Mouse (Mus musculus): ENCODE results near the gene Myo1d. TPM values are rescaled to one million over a fixed set of nuclear protein-coding genes. Genes with fewer than 3 reads are reported as not detected.

The Myo1d gene
- polyA plus RNA-seq, 1 experiment from 2014 or later = 1.8 TPM

GRCm38 (mm10) chr11:80560770-80561169 lies 219.1 kb downstream of the Myo1d start:
- WGBS = 76% methylated on average over 5 of the region's 5 CpGs
- Histone ChIP-seq H3K27ac (replicated peaks) (no peak overlapping the region), H3K27me3 (peaks cover 20% of the 10 kb centered on the region), H3K9ac (no peak overlapping the region), H3K36me3 (no peaks in the 10 kb centered on the region), H3K9me3 (no peaks in the 10 kb centered on the region), H3K4me3 (no peak overlapping the region), H3K4me1 (replicated peaks) (peaks cover 12% of the 10 kb centered on the region), H3K4me2 (no peak overlapping the region)
- ATAC-seq (ENCODE audit: low read depth) = no peak

DNA sequence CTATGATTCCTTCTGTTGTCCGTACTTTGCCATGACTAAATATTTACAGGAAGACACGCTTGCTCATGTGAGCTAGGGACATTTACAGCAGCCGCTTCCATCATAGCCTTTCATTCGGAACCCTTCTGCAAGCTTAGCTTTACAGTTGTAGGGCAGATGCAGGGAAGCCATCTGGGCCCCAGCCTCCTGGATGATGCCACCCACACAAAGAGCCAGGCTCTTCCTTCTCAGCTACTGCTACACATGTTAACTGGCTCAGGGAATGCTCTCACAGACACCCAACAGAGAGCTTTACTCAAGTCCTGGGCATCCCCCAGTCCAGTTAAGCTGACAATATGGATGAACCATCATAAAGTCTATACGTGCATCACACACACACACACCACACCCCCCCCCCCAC lies 224.4 kb downstream of the Myo1d start:
- Histone ChIP-seq H3K9me3 (no peaks in the 10 kb centered on the region), H3K9ac (no peak overlapping the region), H3K27me3 (peaks cover 16% of the 10 kb centered on the region), H3K27ac (replicated peaks) (no peak overlapping the region), H3K36me3 (no peaks in the 10 kb centered on the region), H3K4me1 (replicated peaks) (peaks cover 7% of the 10 kb centered on the region), H3K4me3 (no peak overlapping the region), H3K4me2 (no peak overlapping the region)
- ATAC-seq (ENCODE audit: low read depth) = no peak
- 92% methylated on average over 5 of the region's 5 CpGs for WGBS

DNA sequence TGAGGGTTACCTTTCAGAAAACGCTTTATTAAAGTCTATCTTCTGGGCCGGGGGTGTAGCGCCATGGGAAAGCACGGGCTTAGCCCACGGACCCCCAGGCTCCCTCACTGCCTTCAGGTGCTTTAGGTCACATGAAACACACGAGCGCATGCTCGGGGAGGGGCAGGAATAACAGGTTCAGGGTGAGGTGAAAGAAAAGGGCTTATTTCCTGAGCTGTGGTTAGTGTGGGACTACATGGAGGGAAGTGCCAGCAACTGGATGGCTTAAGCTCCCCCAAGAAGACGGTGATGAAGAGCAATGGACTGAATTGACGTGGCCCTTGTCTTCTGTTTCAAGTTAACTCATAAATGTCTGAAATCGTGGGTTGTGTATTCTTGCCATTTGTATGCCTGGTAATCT lies 226.8 kb downstream of the Myo1d start:
- ATAC-seq (ENCODE audit: low read depth) = no peak
- peaks cover 20% of the 10 kb centered on the region; the same call in 1 of the 2 replicates for H3K4me1 ChIP-seq (replicated peaks)
- H3K4me3 ChIP-seq = no peak overlapping the region
- no peaks in the 10 kb centered on the region for H3K9me3 ChIP-seq
- no peak overlapping the region for H3K4me2 ChIP-seq
- no peak overlapping the region for H3K27ac ChIP-seq (replicated peaks)
- no peaks in the 10 kb centered on the region for H3K36me3 ChIP-seq
- 86% methylated on average over 11 of the region's 11 CpGs for WGBS
- peaks cover 16% of the 10 kb centered on the region for H3K27me3 ChIP-seq
- H3K9ac ChIP-seq = no peak overlapping the region

DNA sequence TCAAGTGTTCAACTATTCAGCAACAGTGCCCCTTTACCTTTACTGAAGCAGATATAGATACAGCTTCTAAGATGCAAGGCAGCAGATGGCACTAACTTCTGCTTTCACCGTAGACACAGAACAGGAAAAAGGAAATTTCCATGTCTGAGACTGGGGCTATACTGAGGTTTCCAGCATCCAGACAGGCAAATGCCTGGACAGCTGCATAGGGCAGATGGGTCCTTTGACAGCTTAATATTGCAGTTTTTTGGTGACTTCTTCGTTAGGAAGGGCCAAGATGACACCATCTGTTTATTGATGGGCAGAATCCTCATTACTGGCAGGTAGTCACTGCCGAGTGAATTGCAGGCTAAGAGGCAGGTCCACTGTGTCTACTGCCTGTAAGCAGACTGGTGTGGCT lies 228.2 kb downstream of the Myo1d start:
- Histone ChIP-seq H3K9me3 (no peaks in the 10 kb centered on the region), H3K36me3 (no peaks in the 10 kb centered on the region), H3K27ac (replicated peaks) (0 out of 2 replicates have a peak overlapping the region, but pooled peaks have one; percentile 42), H3K9ac (peak overlapping the region; percentile 34; the same call in 1 of the 2 replicates), H3K27me3 (peaks cover 16% of the 10 kb centered on the region), H3K4me2 (no peak overlapping the region), H3K4me3 (no peak overlapping the region), H3K4me1 (replicated peaks) (peaks cover 23% of the 10 kb centered on the region; the same call in 1 of the 2 replicates)
- no peak for ATAC-seq (ENCODE audit: low read depth)
- WGBS = 49% methylated on average over 3 of the region's 3 CpGs

GRCm38 (mm10) chr11:80550264-80550663 lies 229.6 kb downstream of the Myo1d start:
- H3K9me3 ChIP-seq = no peaks in the 10 kb centered on the region
- peaks cover 12% of the 10 kb centered on the region for H3K27me3 ChIP-seq
- 0 out of 2 replicates have a peak overlapping the region, but pooled peaks have one; percentile 38 for H3K9ac ChIP-seq
- 0 out of 2 replicates have a peak, but pooled peaks have one; percentile 36 for ATAC-seq (ENCODE audit: low read depth)
- H3K4me1 ChIP-seq (replicated peaks) = peaks cover 23% of the 10 kb centered on the region; the same call in 1 of the 2 replicates
- WGBS = 60% methylated on average over 10 of the region's 10 CpGs
- no peaks in the 10 kb centered on the region for H3K36me3 ChIP-seq
- H3K27ac ChIP-seq (replicated peaks) = peak overlapping the region; percentile 39; the same call in 1 of the 2 replicates
- no peak overlapping the region for H3K4me3 ChIP-seq
- no peak overlapping the region for H3K4me2 ChIP-seq

DNA sequence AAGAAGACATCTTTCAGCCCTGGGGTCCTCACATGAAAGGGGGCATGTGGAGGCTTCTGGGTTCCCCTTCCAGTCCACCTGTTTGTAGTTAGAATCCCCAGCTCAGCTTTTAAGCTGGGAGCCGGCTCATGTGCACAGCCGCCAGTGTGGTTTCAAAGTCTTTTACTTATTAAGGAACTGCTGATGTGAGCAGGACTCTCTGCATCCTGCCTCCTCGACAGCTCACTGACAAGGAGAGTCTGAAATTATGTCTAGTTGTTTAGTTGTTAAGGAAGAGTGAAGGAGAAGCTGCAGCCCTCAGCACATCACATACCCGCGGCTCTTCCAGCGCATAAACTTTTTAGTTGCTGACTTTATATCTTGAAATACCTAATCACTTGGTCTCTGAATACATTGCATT lies 230.0 kb downstream of the Myo1d start:
- no peak for ATAC-seq (ENCODE audit: low read depth)
- H3K36me3 ChIP-seq = no peaks in the 10 kb centered on the region
- H3K9me3 ChIP-seq = no peaks in the 10 kb centered on the region
- no peak overlapping the region for H3K9ac ChIP-seq
- WGBS = 74% methylated on average over 6 of the region's 6 CpGs
- peak overlapping the region; percentile 39; the same call in 1 of the 2 replicates for H3K27ac ChIP-seq (replicated peaks)
- H3K4me1 ChIP-seq (replicated peaks) = peaks cover 23% of the 10 kb centered on the region; the same call in 1 of the 2 replicates
- no peak overlapping the region for H3K4me2 ChIP-seq
- H3K27me3 ChIP-seq = peaks cover 12% of the 10 kb centered on the region
- no peak overlapping the region for H3K4me3 ChIP-seq

DNA sequence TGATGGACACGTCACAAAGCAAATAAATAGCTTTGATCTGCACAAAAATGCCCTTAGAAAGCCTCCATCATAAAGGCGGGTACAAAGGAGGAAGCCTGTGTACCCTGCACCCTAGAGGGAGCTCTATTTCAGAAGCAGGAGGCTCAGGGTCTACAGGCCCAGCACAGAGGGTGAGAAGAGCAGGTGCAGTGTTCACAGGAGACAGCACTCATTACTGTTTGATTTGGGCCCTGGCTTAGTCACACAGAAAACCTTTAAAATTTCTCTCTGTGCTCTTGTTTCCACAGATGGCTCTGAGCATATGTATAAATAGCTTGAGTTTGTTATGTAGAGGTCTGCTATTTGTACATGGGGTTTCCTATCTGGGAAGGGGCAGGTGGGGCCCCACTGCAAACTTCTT lies 233.6 kb downstream of the Myo1d start:
- no peaks in the 10 kb centered on the region for H3K9me3 ChIP-seq
- no peak overlapping the region for H3K4me3 ChIP-seq
- no peak for ATAC-seq (ENCODE audit: low read depth)
- no peak overlapping the region for H3K4me2 ChIP-seq
- no peaks in the 10 kb centered on the region; the same call in 1 of the 2 replicates for H3K27me3 ChIP-seq
- no peak overlapping the region for H3K9ac ChIP-seq
- H3K36me3 ChIP-seq = no peaks in the 10 kb centered on the region
- H3K4me1 ChIP-seq (replicated peaks) = peaks cover 23% of the 10 kb centered on the region; the same call in 1 of the 2 replicates
- no peak overlapping the region for H3K27ac ChIP-seq (replicated peaks)
- WGBS = 55% methylated on average over 2 of the region's 2 CpGs

GRCm38 (mm10) chr11:80539056-80539455 lies 240.8 kb downstream of the Myo1d start:
- Histone ChIP-seq H3K4me3 (no peak overlapping the region), H3K27me3 (no peaks in the 10 kb centered on the region), H3K9ac (no peak overlapping the region), H3K27ac (replicated peaks) (no peak overlapping the region), H3K4me2 (no peak overlapping the region), H3K36me3 (no peaks in the 10 kb centered on the region), H3K9me3 (no peaks in the 10 kb centered on the region), H3K4me1 (replicated peaks) (no peaks in the 10 kb centered on the region)
- 87% methylated on average over 4 of the region's 4 CpGs for WGBS
- ATAC-seq (ENCODE audit: low read depth) = no peak

DNA sequence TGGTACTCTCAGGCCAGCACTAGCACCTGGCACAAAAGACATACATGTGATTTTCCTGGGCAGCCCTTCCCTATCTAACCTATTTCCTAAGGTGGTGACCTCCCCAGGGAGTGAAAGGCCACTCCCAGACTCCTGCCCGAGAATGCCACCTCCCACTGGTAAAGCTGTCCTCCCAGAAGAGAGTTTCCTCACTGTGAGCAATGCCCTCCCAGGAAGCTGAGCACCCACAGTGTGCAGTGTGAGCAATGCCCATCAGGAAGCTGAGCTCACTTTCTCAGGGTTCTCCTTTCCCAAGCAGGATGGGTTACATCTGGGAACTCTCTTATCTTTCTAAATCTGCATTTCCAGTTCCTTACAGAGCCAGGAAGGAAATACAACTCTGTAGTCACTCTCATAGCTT lies 246.9 kb downstream of the Myo1d start:
- Histone ChIP-seq H3K36me3 (no peaks in the 10 kb centered on the region), H3K9me3 (no peaks in the 10 kb centered on the region), H3K4me2 (no peak overlapping the region), H3K27me3 (no peaks in the 10 kb centered on the region), H3K27ac (replicated peaks) (no peak overlapping the region), H3K9ac (no peak overlapping the region), H3K4me3 (no peak overlapping the region), H3K4me1 (replicated peaks) (no peaks in the 10 kb centered on the region)
- no peak for ATAC-seq (ENCODE audit: low read depth)
- WGBS = 39% methylated on average over 1 of the region's 1 CpGs

- no peak overlapping the region for H3K27ac ChIP-seq (replicated peaks)
- no peaks in the 10 kb centered on the region for H3K4me1 ChIP-seq (replicated peaks)
- no peak overlapping the region for H3K9ac ChIP-seq
- H3K9me3 ChIP-seq = no peaks in the 10 kb centered on the region
- no peak overlapping the region for H3K4me2 ChIP-seq
- H3K4me3 ChIP-seq = no peak overlapping the region
- no peaks in the 10 kb centered on the region for H3K36me3 ChIP-seq
- 83% methylated on average over 8 of the region's 8 CpGs for WGBS
- ATAC-seq (ENCODE audit: low read depth) = no peak
- H3K27me3 ChIP-seq = no peaks in the 10 kb centered on the region
These were observed 250.7 kb downstream of the Myo1d start for GRCm38 (mm10) chr11:80529149-80529548.

DNA sequence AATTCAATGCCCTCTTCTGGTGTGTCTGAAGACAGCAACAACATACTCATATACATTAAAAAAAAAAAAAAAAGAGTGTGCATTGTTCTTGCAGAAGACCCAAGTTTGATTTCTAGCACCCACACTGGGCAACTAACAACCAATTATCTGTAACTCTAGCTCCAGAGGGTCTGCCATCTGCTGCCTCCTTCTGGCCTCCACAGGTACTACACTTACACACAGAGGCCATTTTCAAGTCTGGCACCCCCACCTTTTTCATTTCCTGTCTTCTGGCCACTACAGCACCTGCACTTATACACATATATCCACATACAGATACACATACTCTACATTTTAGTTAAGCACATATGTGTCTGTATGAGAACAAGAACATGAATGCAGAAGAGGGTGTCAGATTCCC lies 252.1 kb downstream of the Myo1d start:
- Histone ChIP-seq H3K4me2 (no peak overlapping the region), H3K9me3 (no peaks in the 10 kb centered on the region), H3K9ac (no peak overlapping the region), H3K4me3 (no peak overlapping the region), H3K27me3 (0 out of 2 replicates have a peak, but pooled peaks cover 3% of the 10 kb centered on the region), H3K36me3 (no peaks in the 10 kb centered on the region), H3K4me1 (replicated peaks) (no peaks in the 10 kb centered on the region), H3K27ac (replicated peaks) (no peak overlapping the region)
- no peak for ATAC-seq (ENCODE audit: low read depth)

DNA sequence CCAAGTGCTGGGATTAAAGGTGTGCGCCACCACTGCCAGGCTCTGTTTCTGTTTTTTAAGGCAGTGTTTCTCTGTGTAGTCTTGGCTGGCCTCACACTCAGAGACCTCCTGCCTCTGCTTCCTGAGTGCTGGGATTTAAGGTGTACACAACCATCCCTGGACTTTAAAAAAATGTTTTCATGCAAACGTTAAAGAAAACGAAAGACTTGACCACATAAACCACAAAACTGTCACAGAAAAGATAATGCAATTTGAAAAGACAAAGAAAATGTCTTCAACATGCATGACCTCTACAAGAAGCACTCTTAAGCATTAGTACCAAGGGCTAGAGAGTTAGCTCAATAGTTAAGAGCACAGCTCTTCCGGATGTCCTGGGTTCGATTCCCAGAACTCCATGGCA lies 255.6 kb downstream of the Myo1d start:
- Histone ChIP-seq H3K4me1 (replicated peaks) (peaks cover 8% of the 10 kb centered on the region), H3K4me2 (no peak overlapping the region), H3K36me3 (no peaks in the 10 kb centered on the region), H3K9ac (no peak overlapping the region), H3K27ac (replicated peaks) (no peak overlapping the region), H3K4me3 (no peak overlapping the region), H3K27me3 (0 out of 2 replicates have a peak, but pooled peaks cover 3% of the 10 kb centered on the region), H3K9me3 (no peaks in the 10 kb centered on the region)
- WGBS = 96% methylated on average over 5 of the region's 5 CpGs
- ATAC-seq (ENCODE audit: low read depth) = no peak

GRCm38 (mm10) chr11:80523410-80523809 lies 256.4 kb downstream of the Myo1d start:
- WGBS = 76% methylated on average over 4 of the region's 4 CpGs
- Histone ChIP-seq H3K36me3 (no peaks in the 10 kb centered on the region), H3K9me3 (no peaks in the 10 kb centered on the region), H3K9ac (no peak overlapping the region), H3K4me1 (replicated peaks) (peaks cover 16% of the 10 kb centered on the region), H3K27ac (replicated peaks) (no peak overlapping the region), H3K4me2 (no peak overlapping the region), H3K4me3 (no peak overlapping the region), H3K27me3 (0 out of 2 replicates have a peak, but pooled peaks cover 3% of the 10 kb centered on the region)
- ATAC-seq (ENCODE audit: low read depth) = no peak

Data from neural tube, embryonic 13.5 days (tissue).